Mouse (Mus musculus) brain, embryonic 14.5 days (tissue): ENCODE results near the gene Ugcg. TPM values are rescaled to one million over a fixed set of nuclear protein-coding genes. Genes with fewer than 3 reads are reported as not detected.

Source experiments
- DNase-seq: peaks from one replicate; pipeline ENCODE4 v3.0.0-alpha.2; 2011; ENCODE audit warnings: low read depth
- CTCF ChIP-seq: fragments of 200-500 bp; IDR thresholded peaks from 2 replicates; pipeline ENCODE4 v1.5.1; 2012; ENCODE audit warnings: inconsistent platforms, mild to moderate bottlenecking, moderate library complexity, borderline replicate concordance; ENCODE audit not compliant: insufficient read depth, insufficient read length; ENCODE audit errors: extremely low read depth
- POLR2A ChIP-seq: fragments of 200-500 bp; IDR thresholded peaks from 2 replicates; pipeline ENCODE4 v1.6.1; 2012; ENCODE audit warnings: mild to moderate bottlenecking, inconsistent platforms, borderline replicate concordance; ENCODE audit not compliant: poor library complexity, insufficient read depth, insufficient read length, severe bottlenecking; ENCODE audit errors: extremely low read depth
- polyA plus RNA-seq: library from polyadenylated mRNA; depleted of rRNA; stranded (reverse); fragments of >200 nt; gene quantifications from 2 replicates; pipeline ENCODE4 v1.2.3, GENCODE M21; 2012

The Ugcg gene
- polyA plus RNA-seq, 1 experiment = 68.7 TPM

DNA sequence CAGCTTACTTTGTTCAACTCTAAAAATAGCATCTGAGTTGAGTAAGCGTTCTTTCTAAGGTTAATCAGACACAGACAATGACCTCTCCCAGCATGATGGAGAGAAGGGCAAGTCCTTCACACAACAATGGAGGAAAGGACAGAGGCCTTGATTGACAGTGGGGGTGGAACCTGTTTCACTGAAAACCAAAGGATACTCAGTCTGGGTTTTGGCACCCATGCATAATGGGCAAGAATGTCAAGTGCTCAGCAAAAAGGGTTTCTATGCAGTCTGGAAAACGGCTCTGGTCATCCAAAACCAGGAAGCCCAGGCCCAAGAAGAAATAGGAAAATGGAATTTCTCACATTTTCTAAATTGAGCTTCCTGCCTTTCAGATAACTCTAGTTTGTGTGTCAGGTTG, 16.4 kb upstream of the Ugcg start:
- DNase-seq = no peak
- TF ChIP-seq POLR2A = no peak
- no peak for TF ChIP-seq CTCF

- TF ChIP-seq CTCF = no peak
- no peak for TF ChIP-seq POLR2A
- no peak for DNase-seq
These were observed 15.7 kb upstream of the Ugcg start for GRCm38 (mm10) chr4:59173181-59173922.

GRCm38 (mm10) chr4:59175003-59175402, 14.1 kb upstream of the Ugcg start:
- no peak for TF ChIP-seq POLR2A
- no peak for TF ChIP-seq CTCF
- DNase-seq = no peak

GRCm38 (mm10) chr4:59175929-59176328, 13.1 kb upstream of the Ugcg start:
- TF ChIP-seq CTCF = no peak
- TF ChIP-seq POLR2A = no peak
- no peak for DNase-seq

DNA sequence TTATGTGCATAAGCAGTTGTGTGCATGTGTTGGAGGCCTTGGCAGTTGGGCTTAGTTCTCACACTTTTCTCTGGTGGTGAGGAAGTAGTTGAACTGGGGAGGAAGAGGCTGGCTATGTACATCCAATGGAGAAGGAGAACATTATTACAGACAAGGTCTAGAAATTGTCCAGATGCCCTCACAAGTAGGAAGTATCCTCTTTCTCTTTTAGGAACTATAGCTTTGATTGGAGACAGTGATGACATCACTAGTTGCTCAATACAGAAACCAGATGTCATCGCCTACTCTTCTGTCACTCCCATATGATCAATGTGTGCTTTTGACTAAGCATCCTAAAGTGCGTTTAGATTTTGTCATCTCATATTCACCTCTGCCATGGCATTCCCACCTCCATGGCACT, 11.5 kb upstream of the Ugcg start:
- DNase-seq = no peak
- TF ChIP-seq CTCF (no peak), POLR2A (no peak)

GRCm38 (mm10) chr4:59181320-59182271, 7.5 kb upstream of the Ugcg start:
- peak; percentile 61 for DNase-seq
- TF ChIP-seq POLR2A (no peak), CTCF (no peak)

- no peak for TF ChIP-seq CTCF
- TF ChIP-seq POLR2A = no peak
- DNase-seq = no peak
These were observed 3.4 kb upstream of the Ugcg start for GRCm38 (mm10) chr4:59185671-59186070.

GRCm38 (mm10) chr4:59187289-59187688, 1.8 kb upstream of the Ugcg start:
- peak; percentile 69 for DNase-seq
- peak; percentile 53; the same call in 1 of the 2 replicates for TF ChIP-seq CTCF
- TF ChIP-seq POLR2A = no peak

- no peak for TF ChIP-seq CTCF
- TF ChIP-seq POLR2A = no peak
- DNase-seq = no peak
These were observed 619 bp upstream of the Ugcg start for GRCm38 (mm10) chr4:59188474-59188801.

DNA sequence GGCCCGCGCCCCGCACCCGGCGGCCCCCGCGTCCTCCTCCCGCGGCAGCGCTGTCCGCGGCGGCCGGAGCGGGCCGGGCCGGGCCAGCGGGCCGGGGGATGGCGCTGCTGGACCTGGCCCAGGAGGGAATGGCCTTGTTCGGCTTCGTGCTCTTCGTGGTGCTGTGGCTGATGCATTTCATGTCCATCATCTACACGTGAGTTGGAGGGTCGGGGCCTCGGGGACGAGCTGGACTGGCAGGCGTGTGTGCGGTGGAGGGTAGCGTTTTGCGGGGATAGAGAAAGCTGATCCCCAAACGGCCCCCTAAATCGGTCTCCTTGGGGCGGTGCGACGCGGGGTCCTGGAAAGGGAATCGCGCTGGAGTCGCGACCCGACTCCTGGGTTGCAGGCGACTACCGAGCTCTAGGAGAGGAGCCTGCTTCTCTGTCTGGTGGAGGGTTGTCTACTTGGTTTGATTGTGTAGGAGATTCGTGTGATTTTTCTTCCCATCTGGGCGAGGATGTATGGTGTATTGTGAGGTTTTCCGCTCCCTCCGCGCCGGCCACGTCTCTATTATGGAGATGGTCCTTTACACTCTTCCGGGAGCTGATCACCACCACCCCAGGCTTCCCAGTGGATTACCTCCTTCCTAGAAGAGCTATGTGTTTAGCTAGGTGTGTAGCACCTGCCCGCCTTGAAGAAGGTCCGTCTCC, 635 bp downstream of the Ugcg start:
- no peak for TF ChIP-seq CTCF
- TF ChIP-seq POLR2A = no peak
- DNase-seq = peak; percentile 65

DNA sequence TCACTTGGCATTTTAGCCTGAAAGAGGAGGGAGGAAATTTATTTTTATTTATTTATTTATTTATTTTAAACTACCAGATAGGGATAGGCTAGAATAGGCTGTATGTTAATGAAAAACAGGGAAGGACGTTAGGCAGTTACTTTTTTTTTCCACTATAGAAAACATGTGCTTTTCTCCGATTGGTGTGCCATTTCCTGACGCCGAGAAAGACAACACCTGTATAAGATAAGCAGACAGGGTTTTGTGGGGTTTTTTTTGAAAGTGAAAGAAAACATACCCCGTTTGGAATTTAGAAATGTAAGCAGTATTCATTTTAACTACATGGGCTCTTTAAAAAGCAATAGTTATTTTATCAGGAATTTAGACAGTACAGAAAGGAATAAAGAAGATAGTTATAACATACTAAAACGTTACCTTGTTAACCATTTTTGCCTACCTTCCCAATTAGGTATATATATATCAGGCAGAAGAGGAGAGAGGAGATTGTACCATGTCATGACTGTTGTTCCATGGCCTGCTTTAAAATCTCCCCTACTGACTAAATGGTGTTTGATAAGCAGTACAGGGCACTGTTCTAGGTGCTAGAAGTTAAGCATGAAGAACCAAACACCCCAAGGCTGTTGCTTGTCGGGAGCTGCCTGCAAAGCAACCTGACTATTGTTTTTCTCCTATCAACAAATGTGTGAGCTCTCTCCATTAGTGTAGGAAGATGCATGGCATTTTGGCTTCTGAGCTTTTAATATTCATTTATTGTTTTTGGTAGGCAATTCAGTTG, 1.8 kb downstream of the Ugcg start:
- no peak for DNase-seq
- TF ChIP-seq POLR2A = no peak
- TF ChIP-seq CTCF = no peak
